Mouse (Mus musculus): ENCODE data around the gene Bcl2l13. TPM values are rescaled to one million over a fixed set of nuclear protein-coding genes. Genes with fewer than 3 reads are reported as not detected.

The Bcl2l13 gene
- polyA plus RNA-seq, 1 experiment from 2014 or later, result 24.6 TPM

DNA sequence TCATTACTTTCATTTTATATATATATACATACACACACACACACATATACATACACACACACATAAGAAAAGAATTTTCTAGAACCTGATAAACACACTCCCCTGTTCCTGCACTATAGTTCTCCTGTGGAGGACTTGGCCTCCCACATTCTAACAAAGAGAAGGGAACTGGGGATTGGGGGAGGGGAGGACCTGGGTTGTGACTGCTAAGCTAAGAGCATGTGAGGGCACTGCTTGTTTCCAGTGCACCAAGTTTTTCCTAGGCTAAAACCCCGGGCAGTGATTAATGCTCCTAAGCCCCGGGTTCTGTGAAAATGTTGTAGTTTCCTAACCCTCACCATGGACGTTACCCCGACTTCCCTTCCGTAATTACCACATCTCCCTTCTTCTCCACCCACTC lies 15.9 kb upstream of the Bcl2l13 start:
- WGBS, result 82% methylated on average over 5 of the region's 5 CpGs
- H3K36me3 ChIP-seq (ENCODE audit: control insufficient read depth, insufficient read depth, low read length), result peaks cover 24% of the 10 kb centered on the region
- H3K9me3 ChIP-seq (ENCODE audit: control insufficient read depth, low read length), result 0 out of 2 replicates have a peak, but pooled peaks cover 5% of the 10 kb centered on the region
- no peak overlapping the region for H3K4me2 ChIP-seq (ENCODE audit: low read length)
- H3K4me3 ChIP-seq (ENCODE audit: control insufficient read depth in 1 of 2, insufficient read depth in 1 of 2, low read depth in 1 of 2, low read length in 2 of 2), result no peak overlapping the region
- no peak overlapping the region for H3K9ac ChIP-seq (ENCODE audit: low read length)
- H3K4me1 ChIP-seq (ENCODE audit: control insufficient read depth in 2 of 2, insufficient read depth in 2 of 2, low read length in 2 of 2), result peaks cover 2 to 10% of the 10 kb centered on the region in 2 experiments; a peak in 3 of 4 replicates
- H3K27ac ChIP-seq (replicated peaks in 1 of 2; ENCODE audit: control insufficient read depth in 1 of 2, insufficient read depth in 1 of 2, low read depth in 2 of 2, low read length in 2 of 2), result no peak overlapping the region
- H3K27me3 ChIP-seq (ENCODE audit: control insufficient read depth, insufficient read depth, low read length), result no peaks in the 10 kb centered on the region
- no peak for ATAC-seq (ENCODE audit: insufficient number of reproducible peaks, insufficient read depth, low FRiP score, low read depth)

GRCm38 (mm10) chr6:120820941-120821340 lies 15.1 kb upstream of the Bcl2l13 start:
- Histone ChIP-seq H3K9me3 (ENCODE audit: control insufficient read depth, low read length) (0 out of 2 replicates have a peak, but pooled peaks cover 5% of the 10 kb centered on the region), H3K36me3 (ENCODE audit: control insufficient read depth, insufficient read depth, low read length) (peaks cover 24% of the 10 kb centered on the region), H3K27ac (replicated peaks in 1 of 2; ENCODE audit: control insufficient read depth in 1 of 2, insufficient read depth in 1 of 2, low read depth in 2 of 2, low read length in 2 of 2) (no peak overlapping the region), H3K9ac (ENCODE audit: low read length) (peak overlapping the region; percentile 90; the same call in 1 of the 2 replicates), H3K4me1 (ENCODE audit: control insufficient read depth in 2 of 2, insufficient read depth in 2 of 2, low read length in 2 of 2) (peaks cover 2 to 10% of the 10 kb centered on the region in 2 experiments; a peak in 3 of 4 replicates), H3K4me2 (ENCODE audit: low read length) (peak overlapping the region; percentile 83), H3K27me3 (ENCODE audit: control insufficient read depth, insufficient read depth, low read length) (no peaks in the 10 kb centered on the region), H3K4me3 (ENCODE audit: control insufficient read depth in 1 of 2, insufficient read depth in 1 of 2, low read depth in 1 of 2, low read length in 2 of 2) (peak overlapping the region in 1 of 2 experiments; percentile 97; a peak in 1 of 4 replicates)
- WGBS, result 66% methylated on average over 1 of the region's 1 CpGs
- no peak for ATAC-seq (ENCODE audit: insufficient number of reproducible peaks, insufficient read depth, low FRiP score, low read depth)

DNA sequence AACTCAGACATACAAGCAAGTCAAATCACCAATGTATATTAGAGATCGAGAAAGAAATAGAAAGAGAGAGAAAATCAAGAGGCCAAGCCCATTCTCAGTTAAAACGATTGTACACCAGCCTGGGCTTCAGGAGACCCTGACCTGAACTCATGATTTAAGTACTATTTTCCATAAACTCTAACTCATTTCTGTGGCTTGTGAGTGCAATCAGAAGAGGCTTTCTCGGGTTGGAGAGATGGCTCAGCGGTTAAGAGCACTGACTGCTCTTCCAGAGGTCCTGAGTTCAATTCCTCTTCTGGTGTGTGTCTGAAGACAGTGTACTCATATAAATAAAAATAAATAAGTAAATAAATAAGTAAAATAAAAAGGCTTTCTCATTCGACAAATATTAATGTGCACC lies 14.3 kb upstream of the Bcl2l13 start:
- Histone ChIP-seq H3K4me1 (ENCODE audit: control insufficient read depth in 2 of 2, insufficient read depth in 2 of 2, low read length in 2 of 2) (peaks cover 2 to 10% of the 10 kb centered on the region in 2 experiments; a peak in 3 of 4 replicates), H3K36me3 (ENCODE audit: control insufficient read depth, insufficient read depth, low read length) (peaks cover 24% of the 10 kb centered on the region), H3K9me3 (ENCODE audit: control insufficient read depth, low read length) (0 out of 2 replicates have a peak, but pooled peaks cover 5% of the 10 kb centered on the region), H3K9ac (ENCODE audit: low read length) (peak overlapping the region; percentile 90), H3K27me3 (ENCODE audit: control insufficient read depth, insufficient read depth, low read length) (no peaks in the 10 kb centered on the region), H3K27ac (replicated peaks in 1 of 2; ENCODE audit: control insufficient read depth in 1 of 2, insufficient read depth in 1 of 2, low read depth in 2 of 2, low read length in 2 of 2) (peak overlapping the region in 1 of 2 experiments; percentile 93; a peak in 1 of 4 replicates), H3K4me3 (ENCODE audit: control insufficient read depth in 1 of 2, insufficient read depth in 1 of 2, low read depth in 1 of 2, low read length in 2 of 2) (peak overlapping the region; percentile 89 to 97), H3K4me2 (ENCODE audit: low read length) (peak overlapping the region; percentile 83)
- ATAC-seq (ENCODE audit: insufficient number of reproducible peaks, insufficient read depth, low FRiP score, low read depth), result no peak
- WGBS, result 40% methylated on average over 5 of the region's 5 CpGs

DNA sequence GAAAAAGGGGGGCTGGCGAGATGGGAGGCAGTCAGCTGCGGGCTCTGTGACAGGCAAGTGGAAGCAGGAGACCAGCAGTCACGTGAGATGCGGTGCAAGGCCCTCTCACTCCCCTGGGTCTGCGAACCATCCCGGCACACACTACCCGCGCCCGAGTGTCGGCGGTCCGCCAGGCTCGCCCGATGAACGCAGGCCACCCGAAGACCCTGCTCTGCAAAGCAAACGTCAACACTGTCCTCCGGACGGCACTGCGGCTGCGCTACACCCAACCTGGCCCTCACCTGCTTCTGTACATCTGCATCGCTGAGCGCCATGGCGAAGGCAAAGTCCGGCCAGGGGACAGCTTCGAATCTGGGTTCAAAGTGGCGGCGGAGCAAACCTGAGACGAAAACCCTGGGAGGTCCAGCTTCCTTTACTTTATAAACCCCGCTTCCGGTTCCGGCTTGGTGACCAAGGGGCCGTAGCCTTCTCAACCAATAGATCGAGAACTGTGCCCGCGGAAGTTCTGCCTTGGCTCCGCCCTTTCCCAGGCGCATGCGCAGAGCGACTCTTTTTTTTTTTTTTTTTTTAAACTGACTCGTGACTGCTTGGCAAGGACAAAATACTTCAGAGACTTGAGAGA lies 13.6 kb upstream of the Bcl2l13 start, which contains the start of gene Atp6v1e1:
TSS of gene Atp6v1e1 (minus strand) at position 487 of the 622 bp plus-strand sequence.
- peak; percentile 89 for ATAC-seq (ENCODE audit: insufficient number of reproducible peaks, insufficient read depth, low FRiP score, low read depth)
- H3K4me1 ChIP-seq (ENCODE audit: control insufficient read depth in 2 of 2, insufficient read depth in 2 of 2, low read length in 2 of 2), result peaks cover 2 to 10% of the 10 kb centered on the region in 2 experiments; a peak in 3 of 4 replicates
- H3K4me3 ChIP-seq (ENCODE audit: control insufficient read depth in 1 of 2, insufficient read depth in 1 of 2, low read depth in 1 of 2, low read length in 2 of 2), result peak within 1 kb of the TSS; percentile 89 to 97
- WGBS, result under 1% methylated on average over 41 of the region's 41 CpGs
- H3K27ac ChIP-seq (replicated peaks in 1 of 2; ENCODE audit: control insufficient read depth in 1 of 2, insufficient read depth in 1 of 2, low read depth in 2 of 2, low read length in 2 of 2), result peak within 1 kb of the TSS; percentile 93 to 96
- 0 out of 2 replicates have a peak, but pooled peaks cover 2% of the 10 kb centered on the region for H3K9me3 ChIP-seq (ENCODE audit: control insufficient read depth, low read length)
- H3K9ac ChIP-seq (ENCODE audit: low read length), result peak within 1 kb of the TSS; percentile 90
- peaks cover 21% of the 10 kb centered on the region for H3K36me3 ChIP-seq (ENCODE audit: control insufficient read depth, insufficient read depth, low read length)
- H3K27me3 ChIP-seq (ENCODE audit: control insufficient read depth, insufficient read depth, low read length), result no peaks in the 10 kb centered on the region
- peak within 1 kb of the TSS; percentile 83 for H3K4me2 ChIP-seq (ENCODE audit: low read length)

DNA sequence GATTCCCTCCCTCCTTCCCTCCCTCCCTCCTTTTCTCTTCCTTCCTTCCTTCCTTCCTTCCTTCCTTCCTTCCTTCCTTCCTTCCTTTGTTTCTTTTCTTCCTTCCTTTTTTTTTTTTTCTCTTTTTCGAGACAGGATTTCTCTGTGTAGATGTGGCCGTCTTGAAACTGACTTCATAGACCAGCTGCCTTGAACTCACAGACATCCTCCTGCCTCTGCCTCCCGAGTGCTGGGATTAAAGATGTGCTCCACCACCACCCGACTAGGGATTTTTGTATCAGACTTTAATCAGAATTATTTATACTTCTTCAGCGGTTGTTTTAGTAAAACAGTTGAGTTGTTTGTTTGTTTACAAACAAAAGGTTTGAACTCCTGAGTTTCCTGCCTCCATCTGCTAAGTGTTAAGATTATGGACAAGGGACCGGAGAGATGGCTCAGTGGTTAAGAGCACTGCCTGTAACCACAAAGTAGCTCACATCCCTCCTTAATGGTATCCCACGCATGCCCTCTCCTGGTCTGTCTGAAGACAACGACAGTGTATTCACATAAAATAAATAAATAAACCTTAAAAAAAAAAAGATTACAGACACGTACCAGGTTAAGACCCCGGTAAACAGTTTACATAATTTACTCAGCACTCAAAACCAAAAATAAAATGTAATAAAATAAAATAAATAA lies 12.9 kb upstream of the Bcl2l13 start:
- ATAC-seq (ENCODE audit: insufficient number of reproducible peaks, insufficient read depth, low FRiP score, low read depth), result no peak
- no peak overlapping the region for H3K9ac ChIP-seq (ENCODE audit: low read length)
- H3K4me3 ChIP-seq (ENCODE audit: control insufficient read depth in 1 of 2, insufficient read depth in 1 of 2, low read depth in 1 of 2, low read length in 2 of 2), result peak overlapping the region; percentile 19 to 97
- 70% methylated on average over 10 of the region's 10 CpGs for WGBS
- H3K36me3 ChIP-seq (ENCODE audit: control insufficient read depth, insufficient read depth, low read length), result peaks cover 14% of the 10 kb centered on the region
- H3K27ac ChIP-seq (replicated peaks in 1 of 2; ENCODE audit: control insufficient read depth in 1 of 2, insufficient read depth in 1 of 2, low read depth in 2 of 2, low read length in 2 of 2), result peak overlapping the region; percentile 67 to 78; a peak in 3 of 4 replicates
- H3K9me3 ChIP-seq (ENCODE audit: control insufficient read depth, low read length), result no peaks in the 10 kb centered on the region
- H3K4me2 ChIP-seq (ENCODE audit: low read length), result peak overlapping the region; percentile 40
- H3K27me3 ChIP-seq (ENCODE audit: control insufficient read depth, insufficient read depth, low read length), result no peaks in the 10 kb centered on the region
- H3K4me1 ChIP-seq (ENCODE audit: control insufficient read depth in 2 of 2, insufficient read depth in 2 of 2, low read length in 2 of 2), result peaks cover 2 to 10% of the 10 kb centered on the region in 2 experiments; a peak in 3 of 4 replicates

- no peak overlapping the region for H3K4me3 ChIP-seq (ENCODE audit: control insufficient read depth in 1 of 2, insufficient read depth in 1 of 2, low read depth in 1 of 2, low read length in 2 of 2)
- H3K4me1 ChIP-seq (ENCODE audit: control insufficient read depth in 2 of 2, insufficient read depth in 2 of 2, low read length in 2 of 2), result no peaks in the 10 kb centered on the region
- WGBS, result 50% methylated on average over 1 of the region's 1 CpGs
- H3K27me3 ChIP-seq (ENCODE audit: control insufficient read depth, insufficient read depth, low read length), result no peaks in the 10 kb centered on the region
- H3K4me2 ChIP-seq (ENCODE audit: low read length), result no peak overlapping the region
- H3K9ac ChIP-seq (ENCODE audit: low read length), result no peak overlapping the region
- no peak overlapping the region for H3K27ac ChIP-seq (replicated peaks in 1 of 2; ENCODE audit: control insufficient read depth in 1 of 2, insufficient read depth in 1 of 2, low read depth in 2 of 2, low read length in 2 of 2)
- H3K36me3 ChIP-seq (ENCODE audit: control insufficient read depth, insufficient read depth, low read length), result no peaks in the 10 kb centered on the region
- H3K9me3 ChIP-seq (ENCODE audit: control insufficient read depth, low read length), result no peaks in the 10 kb centered on the region
- no peak for ATAC-seq (ENCODE audit: insufficient number of reproducible peaks, insufficient read depth, low FRiP score, low read depth)
Measured at GRCm38 (mm10) chr6:120830056-120830455, 6.0 kb upstream of the Bcl2l13 start.

DNA sequence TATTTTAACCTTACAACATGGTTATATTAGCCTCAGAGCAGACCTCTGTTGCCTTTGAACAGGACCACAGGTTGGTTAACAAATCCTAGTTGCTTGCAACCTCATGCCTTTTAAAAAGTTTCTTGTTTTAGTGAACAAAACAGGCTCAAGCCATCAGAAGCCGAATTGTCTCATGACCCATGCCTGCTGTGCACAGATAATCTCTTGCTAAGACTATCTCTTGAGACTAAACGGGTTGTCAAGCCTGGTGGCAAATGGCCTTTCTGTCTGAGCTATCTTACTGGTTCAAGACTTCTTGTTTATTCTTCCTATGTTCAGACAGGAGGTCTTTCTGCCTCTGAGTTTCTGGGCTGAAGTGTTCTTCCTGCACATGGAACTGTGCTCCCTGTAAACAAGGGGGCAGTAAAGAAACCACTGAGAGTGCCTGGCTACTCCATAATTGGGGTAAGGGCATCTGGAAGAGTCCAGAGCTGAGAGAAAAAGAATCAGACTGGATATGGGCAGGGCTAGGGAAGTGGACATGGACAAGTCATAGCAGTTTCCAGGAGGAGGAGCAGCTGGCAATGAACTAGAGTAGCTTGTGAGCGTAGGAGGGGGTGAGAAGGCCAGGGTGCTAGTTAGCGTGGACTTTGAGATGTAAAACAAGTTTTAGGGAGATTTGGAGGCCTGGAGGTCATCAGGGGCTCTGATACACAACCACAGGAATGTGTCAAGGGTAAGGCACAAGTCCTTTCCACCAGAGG lies 5.0 kb upstream of the Bcl2l13 start:
- Histone ChIP-seq H3K4me1 (ENCODE audit: control insufficient read depth in 2 of 2, insufficient read depth in 2 of 2, low read length in 2 of 2) (no peaks in the 10 kb centered on the region), H3K27ac (replicated peaks in 1 of 2; ENCODE audit: control insufficient read depth in 1 of 2, insufficient read depth in 1 of 2, low read depth in 2 of 2, low read length in 2 of 2) (no peak overlapping the region), H3K4me3 (ENCODE audit: control insufficient read depth in 1 of 2, insufficient read depth in 1 of 2, low read depth in 1 of 2, low read length in 2 of 2) (no peak overlapping the region), H3K27me3 (ENCODE audit: control insufficient read depth, insufficient read depth, low read length) (no peaks in the 10 kb centered on the region), H3K4me2 (ENCODE audit: low read length) (no peak overlapping the region), H3K9ac (ENCODE audit: low read length) (no peak overlapping the region), H3K9me3 (ENCODE audit: control insufficient read depth, low read length) (no peaks in the 10 kb centered on the region), H3K36me3 (ENCODE audit: control insufficient read depth, insufficient read depth, low read length) (no peaks in the 10 kb centered on the region)
- 50% methylated on average over 4 of the region's 4 CpGs for WGBS
- ATAC-seq (ENCODE audit: insufficient number of reproducible peaks, insufficient read depth, low FRiP score, low read depth), result no peak

Data from heart, embryonic 14.5 days (tissue).